Mouse (Mus musculus) kidney, postnatal 36 days (tissue): ENCODE results near the gene Slco4c1.

Experiments
- DNase-seq, 2 experiments: peaks; one replicate each; pipeline ENCODE4 v3.0.0; 2021 to 2022; ENCODE audit warnings: mixed read lengths in 2 of 2

Slco4c1 gene

GRCm38 (mm10) chr1:96871528-96872360, at the start of gene Slco4c1:
Gene Slco4c1 (minus strand): TSS chr1:96872171.
- DNase-seq = peak; percentile 68 to 81

GRCm38 (mm10) chr1:96917333-96917732, 45.4 kb upstream of the Slco4c1 start:
- no peak for DNase-seq

- no peak for DNase-seq
Observed at GRCm38 (mm10) chr1:96883788-96884187, 11.8 kb upstream of the Slco4c1 start.

GRCm38 (mm10) chr1:96878572-96878971, 6.6 kb upstream of the Slco4c1 start:
- DNase-seq = no peak

GRCm38 (mm10) chr1:96876076-96876475, 4.1 kb upstream of the Slco4c1 start:
- no peak for DNase-seq

- no peak for DNase-seq
Observed at GRCm38 (mm10) chr1:96874636-96875035, 2.7 kb upstream of the Slco4c1 start.

GRCm38 (mm10) chr1:96872361-96872693, 356 bp upstream of the Slco4c1 start:
- DNase-seq = no peak

GRCm38 (mm10) chr1:96870764-96871307, 1.1 kb downstream of the Slco4c1 start:
- DNase-seq = no peak

GRCm38 (mm10) chr1:96868722-96869121, 3.2 kb downstream of the Slco4c1 start:
- no peak for DNase-seq

- DNase-seq = no peak
Observed at GRCm38 (mm10) chr1:96866002-96866401, 6.0 kb downstream of the Slco4c1 start.

- no peak for DNase-seq
Observed at GRCm38 (mm10) chr1:96864120-96864519, 7.9 kb downstream of the Slco4c1 start.

GRCm38 (mm10) chr1:96859995-96860684, 11.8 kb downstream of the Slco4c1 start:
- DNase-seq = no peak

- peak; percentile 20 to 46 for DNase-seq
Observed at GRCm38 (mm10) chr1:96853541-96853940, 18.4 kb downstream of the Slco4c1 start.

- no peak for DNase-seq
Observed at GRCm38 (mm10) chr1:96849101-96849500, 22.9 kb downstream of the Slco4c1 start.

GRCm38 (mm10) chr1:96848606-96849005, 23.4 kb downstream of the Slco4c1 start:
- no peak for DNase-seq

- DNase-seq = peak; percentile 21 to 22
Observed at GRCm38 (mm10) chr1:96846727-96847126, 25.2 kb downstream of the Slco4c1 start.

- DNase-seq = peak; percentile 1 to 2
Observed at GRCm38 (mm10) chr1:96805287-96805727, 66.7 kb downstream of the Slco4c1 start.

- peak; percentile 3 to 11 for DNase-seq
Observed at GRCm38 (mm10) chr1:96801595-96801994, 70.4 kb downstream of the Slco4c1 start.

GRCm38 (mm10) chr1:96794690-96795089, 77.3 kb downstream of the Slco4c1 start:
- no peak for DNase-seq

GRCm38 (mm10) chr1:96794290-96794689, 77.7 kb downstream of the Slco4c1 start:
- DNase-seq = no peak

GRCm38 (mm10) chr1:96789268-96789667, 82.7 kb downstream of the Slco4c1 start:
- no peak for DNase-seq

- no peak for DNase-seq
Observed at GRCm38 (mm10) chr1:96774174-96774573, 97.8 kb downstream of the Slco4c1 start.

GRCm38 (mm10) chr1:96773712-96774111, 98.3 kb downstream of the Slco4c1 start:
- DNase-seq = no peak

GRCm38 (mm10) chr1:96770283-96770682, 101.7 kb downstream of the Slco4c1 start:
- DNase-seq = no peak
